Mouse (Mus musculus) mouse embryonic stem cell (cell line): ENCODE results near the gene Ttc24.

Source experiments
- in situ Hi-C, 2 experiments: fragments of 300-500 bp; cut with MboI; formaldehyde crosslinking; loops; 1 replicate in 1 of 2; 3 replicates in 1 of 2; pipeline ENCODE4 v1.14.3; 2019 to 2020; ENCODE audit warnings: low sequenced_read_pairs in 2 of 2, low pct_unique_long_range_greater_than_20kb in 1 of 2, mixed read lengths in 1 of 2; ENCODE audit not compliant: unreplicated experiment in 1 of 2

The Ttc24 gene

GRCm38 (mm10) chr3:88078204-88078603 lies at the start of gene Ttc24:
Gene Ttc24, minus strand, starts transcription at chr3:88078304.
- in situ Hi-C loops = loop anchor here in 1 of 2 experiments (10.0 kb wide), 1 partner anchor 53 kb away; the partner anchor contains the start of gene Hapln2

GRCm38 (mm10) chr3:88127636-88128035 lies 49.5 kb upstream of the Ttc24 start:
- in situ Hi-C loops = no loop called here

GRCm38 (mm10) chr3:88126181-88126580 lies 48.1 kb upstream of the Ttc24 start:
- in situ Hi-C loops = no loop called here

GRCm38 (mm10) chr3:88125195-88125594 lies 47.1 kb upstream of the Ttc24 start:
- in situ Hi-C loops = no loop called here

- in situ Hi-C loops = no loop called here
Measured at GRCm38 (mm10) chr3:88121164-88122131, 43.3 kb upstream of the Ttc24 start.

GRCm38 (mm10) chr3:88120117-88120651 lies 42.1 kb upstream of the Ttc24 start:
- in situ Hi-C loops = no loop called here

GRCm38 (mm10) chr3:88114396-88114795 lies 36.3 kb upstream of the Ttc24 start:
- in situ Hi-C loops = no loop called here

GRCm38 (mm10) chr3:88109126-88109525 lies 31.0 kb upstream of the Ttc24 start:
- in situ Hi-C loops = no loop called here

GRCm38 (mm10) chr3:88106126-88106525 lies 28.0 kb upstream of the Ttc24 start:
- in situ Hi-C loops = no loop called here

- in situ Hi-C loops = no loop called here
Measured at GRCm38 (mm10) chr3:88102611-88103010, 24.5 kb upstream of the Ttc24 start.

- in situ Hi-C loops = no loop called here
Measured at GRCm38 (mm10) chr3:88102196-88102595, 24.1 kb upstream of the Ttc24 start.

GRCm38 (mm10) chr3:88101736-88102135 lies 23.6 kb upstream of the Ttc24 start:
- in situ Hi-C loops = no loop called here

GRCm38 (mm10) chr3:88100251-88100650 lies 22.1 kb upstream of the Ttc24 start:
- in situ Hi-C loops = no loop called here

GRCm38 (mm10) chr3:88097666-88098065 lies 19.6 kb upstream of the Ttc24 start:
- in situ Hi-C loops = no loop called here

GRCm38 (mm10) chr3:88094126-88094525 lies 16.0 kb upstream of the Ttc24 start:
- in situ Hi-C loops = no loop called here

- in situ Hi-C loops = no loop called here
Measured at GRCm38 (mm10) chr3:88090616-88091015, 12.5 kb upstream of the Ttc24 start.

GRCm38 (mm10) chr3:88090106-88090505 lies 12.0 kb upstream of the Ttc24 start:
- in situ Hi-C loops = no loop called here

GRCm38 (mm10) chr3:88087688-88088087 lies 9.6 kb upstream of the Ttc24 start:
- in situ Hi-C loops = loop anchor here in 1 of 2 experiments (10.0 kb wide), 1 partner anchor 87 kb away; no protein-coding TSS in a partner anchor

GRCm38 (mm10) chr3:88085459-88085858 lies 7.4 kb upstream of the Ttc24 start:
- in situ Hi-C loops = loop anchor here in 1 of 2 experiments (10.0 kb wide), 1 partner anchor 89 kb away; no protein-coding TSS in a partner anchor
